Mouse (Mus musculus): ENCODE data around the gene Tcf25. TPM values are rescaled to one million over a fixed set of nuclear protein-coding genes. Genes with fewer than 3 reads are reported as not detected.
A peak's percentile ranks its signal among the peaks of the same experiment; 100 is the strongest.

The Tcf25 gene
- polyA plus RNA-seq, 1 experiment = 551 TPM

GRCm38 (mm10) chr8:123333091-123333587 is 40.4 kb upstream of the Tcf25 start:
- WGBS = 4% methylated on average over 21 of the region's 21 CpGs

GRCm38 (mm10) chr8:123333864-123334263 is 39.7 kb upstream of the Tcf25 start:
- peak overlapping the region; percentile 9; the same call in 1 of the 2 replicates for H3K4me3 ChIP-seq (ENCODE audit: insufficient read depth, low read depth, low read length)
- peaks cover 21% of the 10 kb centered on the region for H3K4me1 ChIP-seq (ENCODE audit: control insufficient read depth, insufficient read depth, low read length)
- no peak for TF ChIP-seq CTCF (IDR thresholded peaks at IDR 0.05; ENCODE audit: insufficient read depth, low read depth, low read length)
- TF ChIP-seq POLR2A (IDR thresholded peaks at IDR 0.05; ENCODE audit: insufficient read depth, low read depth, low read length) = no peak
- no peak overlapping the region for H3K27ac ChIP-seq (ENCODE audit: insufficient read depth, low read depth, low read length)
- WGBS = 7% methylated on average over 7 of the region's 7 CpGs

More at GRCm38 (mm10) chr8:123333091-123333587, 40.4 kb upstream of the Tcf25 start:
- no peak for TF ChIP-seq POLR2A (IDR thresholded peaks at IDR 0.05; ENCODE audit: insufficient read depth, low read depth, low read length)
- TF ChIP-seq CTCF (IDR thresholded peaks at IDR 0.05; ENCODE audit: insufficient read depth, low read depth, low read length) = no peak
- peaks cover 21% of the 10 kb centered on the region for H3K4me1 ChIP-seq (ENCODE audit: control insufficient read depth, insufficient read depth, low read length)
- peak overlapping the region; percentile 98 for H3K4me3 ChIP-seq (ENCODE audit: insufficient read depth, low read depth, low read length)
- peak overlapping the region; percentile 74; the same call in 1 of the 2 replicates for H3K27ac ChIP-seq (ENCODE audit: insufficient read depth, low read depth, low read length)

GRCm38 (mm10) chr8:123334467-123334866 is 39.1 kb upstream of the Tcf25 start:
- no peak overlapping the region for H3K27ac ChIP-seq (ENCODE audit: insufficient read depth, low read depth, low read length)
- H3K4me3 ChIP-seq (ENCODE audit: insufficient read depth, low read depth, low read length) = no peak overlapping the region
- WGBS = 21% methylated on average over 1 of the region's 1 CpGs
- TF ChIP-seq POLR2A (IDR thresholded peaks at IDR 0.05; ENCODE audit: insufficient read depth, low read depth, low read length) (no peak), CTCF (IDR thresholded peaks at IDR 0.05; ENCODE audit: insufficient read depth, low read depth, low read length) (no peak)
- H3K4me1 ChIP-seq (ENCODE audit: control insufficient read depth, insufficient read depth, low read length) = peaks cover 21% of the 10 kb centered on the region

GRCm38 (mm10) chr8:123337475-123337874 is 36.1 kb upstream of the Tcf25 start:
- WGBS = 71% methylated on average over 3 of the region's 3 CpGs
- TF ChIP-seq POLR2A (IDR thresholded peaks at IDR 0.05; ENCODE audit: insufficient read depth, low read depth, low read length) (no peak), CTCF (IDR thresholded peaks at IDR 0.05; ENCODE audit: insufficient read depth, low read depth, low read length) (no peak)
- Histone ChIP-seq H3K4me3 (ENCODE audit: insufficient read depth, low read depth, low read length) (no peak overlapping the region), H3K4me1 (ENCODE audit: control insufficient read depth, insufficient read depth, low read length) (peaks cover 18% of the 10 kb centered on the region), H3K27ac (ENCODE audit: insufficient read depth, low read depth, low read length) (no peak overlapping the region)

GRCm38 (mm10) chr8:123340071-123340470 is 33.5 kb upstream of the Tcf25 start:
- peaks cover 8% of the 10 kb centered on the region; the same call in 1 of the 2 replicates for H3K4me1 ChIP-seq (ENCODE audit: control insufficient read depth, insufficient read depth, low read length)
- no peak overlapping the region for H3K27ac ChIP-seq (ENCODE audit: insufficient read depth, low read depth, low read length)
- H3K4me3 ChIP-seq (ENCODE audit: insufficient read depth, low read depth, low read length) = no peak overlapping the region
- no peak for TF ChIP-seq POLR2A (IDR thresholded peaks at IDR 0.05; ENCODE audit: insufficient read depth, low read depth, low read length)
- TF ChIP-seq CTCF (IDR thresholded peaks at IDR 0.05; ENCODE audit: insufficient read depth, low read depth, low read length) = no peak
- WGBS = 96% methylated on average over 4 of the region's 4 CpGs

GRCm38 (mm10) chr8:123341040-123342015 is 32.2 kb upstream of the Tcf25 start:
- Histone ChIP-seq H3K4me1 (ENCODE audit: control insufficient read depth, insufficient read depth, low read length) (peaks cover 8% of the 10 kb centered on the region; the same call in 1 of the 2 replicates), H3K4me3 (ENCODE audit: insufficient read depth, low read depth, low read length) (no peak overlapping the region), H3K27ac (ENCODE audit: insufficient read depth, low read depth, low read length) (no peak overlapping the region)
- WGBS = 86% methylated on average over 27 of the region's 27 CpGs
- no peak for TF ChIP-seq CTCF (IDR thresholded peaks at IDR 0.05; ENCODE audit: insufficient read depth, low read depth, low read length)

GRCm38 (mm10) chr8:123342253-123342652 is 31.3 kb upstream of the Tcf25 start:
- WGBS = 78% methylated on average over 8 of the region's 8 CpGs
- no peak for TF ChIP-seq POLR2A (IDR thresholded peaks at IDR 0.05; ENCODE audit: insufficient read depth, low read depth, low read length)
- TF ChIP-seq CTCF (IDR thresholded peaks at IDR 0.05; ENCODE audit: insufficient read depth, low read depth, low read length) = no peak
- Histone ChIP-seq H3K27ac (ENCODE audit: insufficient read depth, low read depth, low read length) (no peak overlapping the region), H3K4me3 (ENCODE audit: insufficient read depth, low read depth, low read length) (no peak overlapping the region), H3K4me1 (ENCODE audit: control insufficient read depth, insufficient read depth, low read length) (peaks cover 5% of the 10 kb centered on the region; the same call in 1 of the 2 replicates)

- TF ChIP-seq CTCF (IDR thresholded peaks at IDR 0.05; ENCODE audit: insufficient read depth, low read depth, low read length) (no peak), POLR2A (IDR thresholded peaks at IDR 0.05; ENCODE audit: insufficient read depth, low read depth, low read length) (no peak)
- Histone ChIP-seq H3K27ac (ENCODE audit: insufficient read depth, low read depth, low read length) (no peak overlapping the region), H3K4me1 (ENCODE audit: control insufficient read depth, insufficient read depth, low read length) (peaks cover 2% of the 10 kb centered on the region; the same call in 1 of the 2 replicates), H3K4me3 (ENCODE audit: insufficient read depth, low read depth, low read length) (no peak overlapping the region)
- WGBS = 76% methylated on average over 7 of the region's 7 CpGs
Observed at GRCm38 (mm10) chr8:123342911-123343310, 30.6 kb upstream of the Tcf25 start.

GRCm38 (mm10) chr8:123343422-123343821 is 30.1 kb upstream of the Tcf25 start:
- TF ChIP-seq CTCF (IDR thresholded peaks at IDR 0.05; ENCODE audit: insufficient read depth, low read depth, low read length) (no peak), POLR2A (IDR thresholded peaks at IDR 0.05; ENCODE audit: insufficient read depth, low read depth, low read length) (no peak)
- 91% methylated on average over 12 of the region's 12 CpGs for WGBS

More at GRCm38 (mm10) chr8:123343422-123343821, 30.1 kb upstream of the Tcf25 start:
- H3K4me1 ChIP-seq (ENCODE audit: control insufficient read depth, insufficient read depth, low read length) = peaks cover 2% of the 10 kb centered on the region; the same call in 1 of the 2 replicates
- no peak overlapping the region for H3K4me3 ChIP-seq (ENCODE audit: insufficient read depth, low read depth, low read length)
- no peak overlapping the region for H3K27ac ChIP-seq (ENCODE audit: insufficient read depth, low read depth, low read length)

Measured in olfactory bulb, adult 2 months (tissue).